Mouse (Mus musculus): ENCODE measurements around the gene Gm1043.

GRCm38 (mm10) chr5:37047992-37048391 lies 37.2 kb upstream of the Gm1043 start:
- TF ChIP-seq CTCF (IDR thresholded peaks at IDR 0.05; ENCODE audit: borderline replicate concordance, extremely low read depth, insufficient read depth, insufficient read length): no peak
- TF ChIP-seq POLR2A (IDR thresholded peaks at IDR 0.05; ENCODE audit: borderline replicate concordance, extremely low read depth, insufficient read depth, insufficient read length, poor library complexity, severe bottlenecking): no peak

Data from brain, embryonic 14.5 days (tissue).